Mouse (Mus musculus): Measurements from ENCODE around the gene Cep41. TPM values are rescaled to one million over a fixed set of nuclear protein-coding genes. Genes with fewer than 3 reads are reported as not detected.

The Cep41 gene
- polyA plus RNA-seq, 1 experiment from 2014 or later, result 14.2 TPM

GRCm38 (mm10) chr6:30616491-30616941 lies 77.0 kb downstream of the Cep41 start:
- Histone ChIP-seq H3K4me2 (0 out of 2 replicates have a peak overlapping the region, but pooled peaks have one; percentile 21), H3K36me3 (no peaks in the 10 kb centered on the region), H3K9me3 (no peaks in the 10 kb centered on the region), H3K4me1 (replicated peaks) (peaks cover 48% of the 10 kb centered on the region), H3K4me3 (no peak overlapping the region), H3K9ac (no peak overlapping the region), H3K27ac (peak overlapping the region; percentile 84), H3K27me3 (0 out of 2 replicates have a peak, but pooled peaks cover 3% of the 10 kb centered on the region)
- 2% methylated on average over 8 of the region's 8 CpGs for WGBS
- ATAC-seq (ENCODE audit: low FRiP score), result no peak

- Histone ChIP-seq H3K27ac (no peak overlapping the region), H3K4me2 (no peak overlapping the region), H3K9ac (no peak overlapping the region), H3K36me3 (no peaks in the 10 kb centered on the region), H3K9me3 (no peaks in the 10 kb centered on the region), H3K4me1 (replicated peaks) (peaks cover 50% of the 10 kb centered on the region), H3K4me3 (no peak overlapping the region), H3K27me3 (0 out of 2 replicates have a peak, but pooled peaks cover 3% of the 10 kb centered on the region)
- WGBS, result 27% methylated on average over 4 of the region's 4 CpGs
- ATAC-seq (ENCODE audit: low FRiP score), result no peak
Observed at GRCm38 (mm10) chr6:30615741-30616140, 77.8 kb downstream of the Cep41 start.

GRCm38 (mm10) chr6:30614251-30614650 lies 79.3 kb downstream of the Cep41 start:
- no peaks in the 10 kb centered on the region for H3K36me3 ChIP-seq
- WGBS, result 56% methylated on average over 6 of the region's 6 CpGs
- ATAC-seq (ENCODE audit: low FRiP score), result no peak
- H3K27me3 ChIP-seq, result 0 out of 2 replicates have a peak, but pooled peaks cover 3% of the 10 kb centered on the region
- H3K27ac ChIP-seq, result no peak overlapping the region
- no peaks in the 10 kb centered on the region for H3K9me3 ChIP-seq
- H3K4me2 ChIP-seq, result no peak overlapping the region
- H3K9ac ChIP-seq, result no peak overlapping the region
- H3K4me1 ChIP-seq (replicated peaks), result peaks cover 50% of the 10 kb centered on the region
- H3K4me3 ChIP-seq, result no peak overlapping the region

GRCm38 (mm10) chr6:30611212-30611611 lies 82.3 kb downstream of the Cep41 start:
- no peak overlapping the region; the same call in 1 of the 2 replicates for H3K27ac ChIP-seq
- H3K4me1 ChIP-seq (replicated peaks), result peaks cover 20% of the 10 kb centered on the region
- WGBS, result 25% methylated on average over 5 of the region's 5 CpGs
- no peaks in the 10 kb centered on the region for H3K9me3 ChIP-seq
- no peaks in the 10 kb centered on the region for H3K36me3 ChIP-seq
- no peak overlapping the region for H3K4me2 ChIP-seq
- no peak overlapping the region for H3K9ac ChIP-seq
- no peak overlapping the region for H3K4me3 ChIP-seq
- H3K27me3 ChIP-seq, result 0 out of 2 replicates have a peak, but pooled peaks cover 3% of the 10 kb centered on the region
- ATAC-seq (ENCODE audit: low FRiP score), result no peak

GRCm38 (mm10) chr6:30610710-30611109 lies 82.8 kb downstream of the Cep41 start, which contains the start of gene Cpa5:
Gene Cpa5, plus strand, starts transcription at chr6:30611010.
- H3K27me3 ChIP-seq, result 0 out of 2 replicates have a peak, but pooled peaks cover 3% of the 10 kb centered on the region
- H3K9me3 ChIP-seq, result no peaks in the 10 kb centered on the region
- H3K27ac ChIP-seq, result no peak within 1 kb of the TSS; the same call in 1 of the 2 replicates
- H3K9ac ChIP-seq, result no peak within 1 kb of the TSS
- peaks cover 15% of the 10 kb centered on the region for H3K4me1 ChIP-seq (replicated peaks)
- 82% methylated on average over 7 of the region's 7 CpGs for WGBS
- no peaks in the 10 kb centered on the region for H3K36me3 ChIP-seq
- H3K4me2 ChIP-seq, result no peak within 1 kb of the TSS
- no peak for ATAC-seq (ENCODE audit: low FRiP score)
- no peak within 1 kb of the TSS for H3K4me3 ChIP-seq

GRCm38 (mm10) chr6:30605672-30606071 lies 87.9 kb downstream of the Cep41 start:
- Histone ChIP-seq H3K27ac (no peak overlapping the region), H3K27me3 (no peaks in the 10 kb centered on the region), H3K36me3 (no peaks in the 10 kb centered on the region), H3K4me2 (no peak overlapping the region), H3K9me3 (no peaks in the 10 kb centered on the region), H3K4me1 (replicated peaks) (no peaks in the 10 kb centered on the region), H3K9ac (no peak overlapping the region), H3K4me3 (no peak overlapping the region)
- ATAC-seq (ENCODE audit: low FRiP score), result no peak
- WGBS, result 84% methylated on average over 5 of the region's 5 CpGs

GRCm38 (mm10) chr6:30605111-30605510 lies 88.4 kb downstream of the Cep41 start:
- no peaks in the 10 kb centered on the region for H3K27me3 ChIP-seq
- no peak overlapping the region for H3K4me3 ChIP-seq
- WGBS, result 93% methylated on average over 4 of the region's 4 CpGs
- no peak overlapping the region for H3K9ac ChIP-seq
- no peaks in the 10 kb centered on the region for H3K36me3 ChIP-seq
- H3K4me2 ChIP-seq, result no peak overlapping the region
- H3K4me1 ChIP-seq (replicated peaks), result no peaks in the 10 kb centered on the region
- ATAC-seq (ENCODE audit: low FRiP score), result no peak
- no peaks in the 10 kb centered on the region for H3K9me3 ChIP-seq
- H3K27ac ChIP-seq, result no peak overlapping the region

GRCm38 (mm10) chr6:30604342-30604867 lies 89.1 kb downstream of the Cep41 start:
- 73% methylated on average over 7 of the region's 7 CpGs for WGBS
- Histone ChIP-seq H3K4me3 (no peak overlapping the region), H3K4me2 (no peak overlapping the region), H3K9ac (no peak overlapping the region), H3K9me3 (no peaks in the 10 kb centered on the region), H3K36me3 (no peaks in the 10 kb centered on the region), H3K4me1 (replicated peaks) (no peaks in the 10 kb centered on the region), H3K27me3 (no peaks in the 10 kb centered on the region), H3K27ac (no peak overlapping the region)
- no peak for ATAC-seq (ENCODE audit: low FRiP score)

MicroRNAs encoded within 50 kb of the gene (microRNA counts, 519-probe panel; counts per million panel counts)
- microRNA mmu-miR-335-3p (3,547 counts per million, percentile 46 among the panel's probes with 10 or more counts), microRNA mmu-miR-335-5p (5,478 counts per million, percentile 92 among the panel's probes with 10 or more counts)

Small RNA genes within 50 kb of the gene (microRNA-seq; reads per million reads assigned to microRNA genes)
- gene Mir335, result 45,403 reads per million, percentile 99 among the genes with 10 or more reads in this experiment

Other genes starting within 250 kb of the Cep41 start
- gene Tmem209, start 184.0 kb downstream of the Cep41 start, polyA plus RNA-seq (2015; fragmentation: Nextera tagmentation; extraction: Ambion mirVana), result 29.5 and 33.4 TPM in 2 replicates
- gene Ssmem1, start 183.9 kb downstream of the Cep41 start, polyA plus RNA-seq (2015; fragmentation: Nextera tagmentation; extraction: Ambion mirVana), result 0.12 and 0.39 TPM in 2 replicates
- 6.9 and 8.7 TPM in 2 replicates for gene Cpa2, start 152.2 kb downstream of the Cep41 start, polyA plus RNA-seq (2015; fragmentation: Nextera tagmentation; extraction: Ambion mirVana)
- gene Cpa4, start 125.4 kb downstream of the Cep41 start, polyA plus RNA-seq (2015; fragmentation: Nextera tagmentation; extraction: Ambion mirVana), result 1.4 and 1.5 TPM in 2 replicates
- gene Cpa5, start 82.7 kb downstream of the Cep41 start, polyA plus RNA-seq (2015; fragmentation: Nextera tagmentation; extraction: Ambion mirVana), result not detected in 2 replicates
- 0.71 and 1.1 TPM in 2 replicates for gene Cpa1, start 54.5 kb downstream of the Cep41 start, polyA plus RNA-seq (2015; fragmentation: Nextera tagmentation; extraction: Ambion mirVana)
- gene Mest, start 29.8 kb upstream of the Cep41 start, polyA plus RNA-seq (2015; fragmentation: Nextera tagmentation; extraction: Ambion mirVana), result 367 and 379 TPM in 2 replicates
- 31.8 and 34.9 TPM in 2 replicates for gene Copg2, start 203.0 kb upstream of the Cep41 start, polyA plus RNA-seq (2015; fragmentation: Nextera tagmentation; extraction: Ambion mirVana)
- 0.44 and 0.63 TPM in 2 replicates for gene Tsga13, start 221.8 kb upstream of the Cep41 start, polyA plus RNA-seq (2015; fragmentation: Nextera tagmentation; extraction: Ambion mirVana)